Mouse (Mus musculus): ENCODE data around the gene AI597479.

DNA sequence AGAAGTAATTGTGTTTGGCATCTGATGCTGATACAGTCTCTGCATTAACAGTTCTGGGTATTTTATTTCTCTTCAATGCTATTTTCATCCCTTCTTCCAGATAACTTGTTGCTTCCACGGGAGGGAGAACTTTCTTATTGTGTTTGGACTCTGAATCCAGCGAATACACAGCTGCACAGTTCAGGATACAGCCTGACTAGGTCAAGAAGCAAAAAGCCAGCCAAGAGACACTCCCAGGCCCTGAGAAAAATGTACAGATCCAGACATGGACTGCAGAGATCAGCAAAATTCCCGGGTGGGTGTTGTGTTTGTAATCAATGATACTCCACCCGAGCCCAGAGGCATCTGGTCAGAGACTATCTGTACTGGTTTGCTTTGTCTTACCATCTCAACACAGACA lies 60.9 kb downstream of the AI597479 start:
- no peak for TF ChIP-seq CTCF (IDR thresholded peaks at IDR 0.05; ENCODE audit: low read depth)
- no peak for TF ChIP-seq EP300 (IDR thresholded peaks at IDR 0.05; ENCODE audit: low read depth)

All from liver, postnatal 0 days (tissue).